Mouse (Mus musculus): ENCODE results near the gene Slc11a2. TPM values are rescaled to one million over a fixed set of nuclear protein-coding genes. Genes with fewer than 3 reads are reported as not detected.

Slc11a2 gene
- polyA plus RNA-seq, 1 experiment = 50.6 TPM

- TF ChIP-seq POLR2A (IDR thresholded peaks at IDR 0.05; ENCODE audit: borderline replicate concordance, insufficient read depth, low read length) = no peak
- TF ChIP-seq CTCF (IDR thresholded peaks at IDR 0.05; ENCODE audit: borderline replicate concordance, insufficient read depth, low read depth, low read length) = peak; percentile 60; the same call in 1 of the 2 replicates
Observed at GRCm38 (mm10) chr15:100463712-100464111, 38.8 kb upstream of the Slc11a2 start.

DNA sequence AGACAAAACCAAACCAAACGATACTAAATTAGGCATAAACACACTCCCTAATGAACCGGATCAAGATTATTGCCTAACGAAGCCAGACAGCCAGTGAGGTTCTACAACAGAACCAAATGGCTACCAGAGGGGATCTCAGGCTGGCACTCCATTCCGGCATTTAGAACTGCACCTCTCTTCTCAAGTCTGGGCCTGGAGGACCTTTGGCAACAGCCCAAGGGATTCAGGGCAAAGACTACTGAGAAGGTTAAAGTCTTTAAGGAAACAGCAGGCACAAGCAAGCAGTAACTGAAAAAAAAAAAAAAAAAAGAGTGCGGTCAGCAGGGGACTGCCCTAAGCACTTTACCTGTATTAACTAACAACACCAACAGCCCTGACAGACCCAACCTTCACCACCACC is 37.2 kb upstream of the Slc11a2 start:
- no peak for TF ChIP-seq POLR2A (IDR thresholded peaks at IDR 0.05; ENCODE audit: borderline replicate concordance, insufficient read depth, low read length)
- no peak for TF ChIP-seq CTCF (IDR thresholded peaks at IDR 0.05; ENCODE audit: borderline replicate concordance, insufficient read depth, low read depth, low read length)
- H3K27ac ChIP-seq (ENCODE audit: insufficient read depth, low read length) = no peak overlapping the region
- no peaks in the 10 kb centered on the region for H3K4me1 ChIP-seq (ENCODE audit: control insufficient read depth, insufficient read depth, low read length)
- DNase-seq = no peak
- WGBS = 53% methylated on average over 5 of the region's 5 CpGs
- no peak overlapping the region for H3K4me3 ChIP-seq (replicated peaks; ENCODE audit: insufficient read depth, low read depth, low read length)
- H3K27me3 ChIP-seq (ENCODE audit: control insufficient read depth, insufficient read depth, low read length) = no peaks in the 10 kb centered on the region

More at GRCm38 (mm10) chr15:100463712-100464111, 38.8 kb upstream of the Slc11a2 start:
- Histone ChIP-seq H3K27me3 (ENCODE audit: control insufficient read depth, insufficient read depth, low read length) (no peaks in the 10 kb centered on the region), H3K27ac (ENCODE audit: insufficient read depth, low read length) (no peak overlapping the region), H3K4me1 (ENCODE audit: control insufficient read depth, insufficient read depth, low read length) (no peaks in the 10 kb centered on the region), H3K4me3 (replicated peaks; ENCODE audit: insufficient read depth, low read depth, low read length) (no peak overlapping the region)
- WGBS = 23% methylated on average over 6 of the region's 6 CpGs
- DNase-seq = peak; percentile 55 to 64

- 84% methylated on average over 9 of the region's 9 CpGs for WGBS
- Histone ChIP-seq H3K4me1 (ENCODE audit: control insufficient read depth, insufficient read depth, low read length) (no peaks in the 10 kb centered on the region), H3K27ac (ENCODE audit: insufficient read depth, low read length) (no peak overlapping the region), H3K4me3 (replicated peaks; ENCODE audit: insufficient read depth, low read depth, low read length) (no peak overlapping the region), H3K27me3 (ENCODE audit: control insufficient read depth, insufficient read depth, low read length) (no peaks in the 10 kb centered on the region)
- TF ChIP-seq CTCF (IDR thresholded peaks at IDR 0.05; ENCODE audit: borderline replicate concordance, insufficient read depth, low read depth, low read length) = no peak
- no peak for TF ChIP-seq POLR2A (IDR thresholded peaks at IDR 0.05; ENCODE audit: borderline replicate concordance, insufficient read depth, low read length)
- no peak for DNase-seq
Observed at GRCm38 (mm10) chr15:100461646-100462045, 36.8 kb upstream of the Slc11a2 start.

GRCm38 (mm10) chr15:100460942-100461341 is 36.1 kb upstream of the Slc11a2 start:
- 29% methylated on average over 12 of the region's 12 CpGs for WGBS
- Histone ChIP-seq H3K27me3 (ENCODE audit: control insufficient read depth, insufficient read depth, low read length) (no peaks in the 10 kb centered on the region), H3K4me3 (replicated peaks; ENCODE audit: insufficient read depth, low read depth, low read length) (no peak overlapping the region), H3K4me1 (ENCODE audit: control insufficient read depth, insufficient read depth, low read length) (no peaks in the 10 kb centered on the region), H3K27ac (ENCODE audit: insufficient read depth, low read length) (no peak overlapping the region)
- DNase-seq = no peak
- no peak for TF ChIP-seq CTCF (IDR thresholded peaks at IDR 0.05; ENCODE audit: borderline replicate concordance, insufficient read depth, low read depth, low read length)
- no peak for TF ChIP-seq POLR2A (IDR thresholded peaks at IDR 0.05; ENCODE audit: borderline replicate concordance, insufficient read depth, low read length)

GRCm38 (mm10) chr15:100458055-100458454 is 33.2 kb upstream of the Slc11a2 start:
- Histone ChIP-seq H3K4me1 (ENCODE audit: control insufficient read depth, insufficient read depth, low read length) (no peaks in the 10 kb centered on the region), H3K27me3 (ENCODE audit: control insufficient read depth, insufficient read depth, low read length) (no peaks in the 10 kb centered on the region), H3K27ac (ENCODE audit: insufficient read depth, low read length) (no peak overlapping the region), H3K4me3 (replicated peaks; ENCODE audit: insufficient read depth, low read depth, low read length) (no peak overlapping the region)
- WGBS = 39% methylated on average over 10 of the region's 10 CpGs
- TF ChIP-seq POLR2A (IDR thresholded peaks at IDR 0.05; ENCODE audit: borderline replicate concordance, insufficient read depth, low read length) (no peak), CTCF (IDR thresholded peaks at IDR 0.05; ENCODE audit: borderline replicate concordance, insufficient read depth, low read depth, low read length) (peak; percentile 63)
- DNase-seq = peak; percentile 58 to 64

GRCm38 (mm10) chr15:100457340-100457739 is 32.5 kb upstream of the Slc11a2 start:
- no peak for TF ChIP-seq POLR2A (IDR thresholded peaks at IDR 0.05; ENCODE audit: borderline replicate concordance, insufficient read depth, low read length)
- peak; percentile 91 for TF ChIP-seq CTCF (IDR thresholded peaks at IDR 0.05; ENCODE audit: borderline replicate concordance, insufficient read depth, low read depth, low read length)
- peak; percentile 60 to 76 for DNase-seq
- no peak overlapping the region for H3K27ac ChIP-seq (ENCODE audit: insufficient read depth, low read length)
- H3K4me1 ChIP-seq (ENCODE audit: control insufficient read depth, insufficient read depth, low read length) = no peaks in the 10 kb centered on the region
- no peaks in the 10 kb centered on the region for H3K27me3 ChIP-seq (ENCODE audit: control insufficient read depth, insufficient read depth, low read length)
- H3K4me3 ChIP-seq (replicated peaks; ENCODE audit: insufficient read depth, low read depth, low read length) = no peak overlapping the region
- 7% methylated on average over 17 of the region's 17 CpGs for WGBS

- TF ChIP-seq POLR2A (IDR thresholded peaks at IDR 0.05; ENCODE audit: borderline replicate concordance, insufficient read depth, low read length) = no peak
- TF ChIP-seq CTCF (IDR thresholded peaks at IDR 0.05; ENCODE audit: borderline replicate concordance, insufficient read depth, low read depth, low read length) = no peak
- WGBS = 49% methylated on average over 7 of the region's 7 CpGs
- Histone ChIP-seq H3K4me3 (replicated peaks; ENCODE audit: insufficient read depth, low read depth, low read length) (no peak overlapping the region), H3K27me3 (ENCODE audit: control insufficient read depth, insufficient read depth, low read length) (no peaks in the 10 kb centered on the region), H3K27ac (ENCODE audit: insufficient read depth, low read length) (no peak overlapping the region), H3K4me1 (ENCODE audit: control insufficient read depth, insufficient read depth, low read length) (no peaks in the 10 kb centered on the region)
- no peak for DNase-seq
Observed at GRCm38 (mm10) chr15:100456356-100456991, 31.6 kb upstream of the Slc11a2 start.

- Histone ChIP-seq H3K4me3 (replicated peaks; ENCODE audit: insufficient read depth, low read depth, low read length) (no peak overlapping the region), H3K27ac (ENCODE audit: insufficient read depth, low read length) (no peak overlapping the region)
- TF ChIP-seq POLR2A (IDR thresholded peaks at IDR 0.05; ENCODE audit: borderline replicate concordance, insufficient read depth, low read length) (no peak), CTCF (IDR thresholded peaks at IDR 0.05; ENCODE audit: borderline replicate concordance, insufficient read depth, low read depth, low read length) (no peak)
Observed at GRCm38 (mm10) chr15:100452486-100452885, 27.6 kb upstream of the Slc11a2 start.

More at GRCm38 (mm10) chr15:100452486-100452885, 27.6 kb upstream of the Slc11a2 start:
- DNase-seq = no peak
- Histone ChIP-seq H3K27me3 (ENCODE audit: control insufficient read depth, insufficient read depth, low read length) (no peaks in the 10 kb centered on the region), H3K4me1 (ENCODE audit: control insufficient read depth, insufficient read depth, low read length) (peaks cover 3% of the 10 kb centered on the region; the same call in 1 of the 2 replicates)
- WGBS = 83% methylated on average over 11 of the region's 11 CpGs
